Comparison of ENCODE assay signal across 29 mouse cellular contexts in the genomic region with DNA sequence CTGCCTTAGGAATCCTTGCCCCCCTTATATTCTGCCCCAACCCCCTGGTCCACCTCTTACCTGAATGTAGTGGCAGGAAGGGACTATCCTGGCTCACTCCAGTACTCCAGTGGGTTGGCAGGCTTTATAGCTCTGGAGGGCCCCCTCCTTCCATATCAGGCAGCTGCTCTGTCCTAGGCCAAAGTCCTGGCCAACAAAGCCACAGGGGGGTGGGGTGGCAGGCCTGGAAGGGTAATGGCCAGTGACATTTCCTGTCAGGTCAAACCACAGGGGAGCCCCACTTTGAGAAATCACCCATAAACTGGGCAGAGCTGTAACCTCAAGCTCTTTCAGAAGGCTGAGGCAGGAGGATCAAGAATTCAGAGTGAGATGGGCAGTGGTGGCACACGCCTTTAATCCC. TPM values are rescaled to one million over a fixed set of nuclear protein-coding genes. Genes with fewer than 3 reads are reported as not detected.
DNase-seq lines count a peak whose midpoint lies in the region; ATAC-seq and TF ChIP-seq lines count a peak whose summit lies in the region.
"Had no signal": no experiment of that assay in that cellular context is flagged by ENCODE, and none has a peak within 500 bp of the region (broad histone marks: within the 10 kb centered on the region; RNA-seq: fewer than 3 reads in every experiment).

No protein-coding gene starts in this region.

- no peaks in the 10 kb centered on the region for H3K27me3 ChIP-seq in intestine, embryonic 16.5 days (replicated peaks; ENCODE audit: control insufficient read depth, insufficient read depth, low read length)
- no peaks in the 10 kb centered on the region for H3K27me3 ChIP-seq in liver, embryonic 14.5 days (ENCODE audit: control insufficient read depth, insufficient read depth, low read length)
- H3K27me3 ChIP-seq in small intestine, adult 2 months (ENCODE audit: control insufficient read depth, insufficient read depth, low read length) = no peaks in the 10 kb centered on the region
- H3K27me3 ChIP-seq: embryonic facial prominence, embryonic 13.5 days; hindbrain, embryonic 15.5 days had no signal

- peak; percentile 79 for ATAC-seq in intestine, embryonic 16.5 days
- ATAC-seq in liver, embryonic 14.5 days (ENCODE audit: insufficient read depth) = peak; percentile 52
- ATAC-seq in megakaryocyte-erythroid progenitor cell, adult 5-6 weeks (replicated peaks; ENCODE audit: low FRiP score, low TSS enrichment, poor library complexity, severe bottlenecking) = no peak
- ATAC-seq: activated CD4-positive, CD25-positive, alpha-beta regulatory T cell, adult 4 months; forebrain, postnatal 0 days had no signal

- 81% methylated on average over 1 of the region's 1 CpGs for WGBS in intestine, embryonic 16.5 days
- 67% methylated on average over 1 of the region's 1 CpGs for WGBS in liver, embryonic 14.5 days (ENCODE audit: insufficient replicate concordance)
- 66% methylated on average over 1 of the region's 1 CpGs for WGBS in small intestine, adult 2 months

- DNase-seq in heart, adult 11 months = peak; percentile 87
- DNase-seq in heart, adult 8-10 months (ENCODE audit: low spot score) = no peak
- DNase-seq in liver, embryonic 14.5 days (ENCODE audit: low read depth in 3 of 3, low spot score in 3 of 3) = no peak
- no peak for DNase-seq in left cerebral cortex, postnatal 25 days (ENCODE audit: low spot score in 2 of 2)
- DNase-seq in spleen, postnatal 10 days (ENCODE audit: low spot score in 2 of 2) = no peak
- DNase-seq: adrenal gland, postnatal 14 days; cerebellum, adult 11 months; forebrain, postnatal 0 days; heart, postnatal 4 days; kidney, adult 2 months; kidney, postnatal 14 days; layer of hippocampus, postnatal 36 days; lung, adult 18-20 months; lung, postnatal 14 days; right cerebral cortex, adult 18-20 months had no signal

- peak overlapping the region; percentile 11; the same call in 1 of the 2 replicates for H3K4me2 ChIP-seq in intestine, embryonic 16.5 days (ENCODE audit: low read depth, low read length)
- H3K4me2 ChIP-seq in liver, embryonic 14.5 days (ENCODE audit: low read depth) = 0 out of 2 replicates have a peak overlapping the region, but pooled peaks have one; percentile 26
- H3K4me2 ChIP-seq: embryonic facial prominence, embryonic 13.5 days; hindbrain, embryonic 15.5 days had no signal

- H3K9me3 ChIP-seq in intestine, embryonic 16.5 days (ENCODE audit: control insufficient read depth, low read length) = no peaks in the 10 kb centered on the region
- H3K9me3 ChIP-seq in liver, embryonic 14.5 days (ENCODE audit: control insufficient read depth, low read length) = no peaks in the 10 kb centered on the region
- H3K9me3 ChIP-seq: embryonic facial prominence, embryonic 13.5 days; forebrain, embryonic 10.5 days; G1E; hindbrain, embryonic 15.5 days had no signal

- intact Hi-C loops in left cerebral cortex, postnatal 25 days (cut with DNase I) = no loop called here

- TF ChIP-seq EP300 in liver, embryonic 14.5 days (IDR thresholded peaks at IDR 0.05; ENCODE audit: low read depth) = no peak

- no peak for TF ChIP-seq POLR2A in small intestine, adult 2 months (IDR thresholded peaks at IDR 0.05; ENCODE audit: low read depth, low read length)

- peak overlapping the region; percentile 28 for H3K4me3 ChIP-seq in intestine, embryonic 16.5 days (ENCODE audit: low read length)
- H3K4me3 ChIP-seq in liver, embryonic 14.5 days (ENCODE audit: insufficient read depth in 1 of 2, low read depth in 2 of 2, low read length in 2 of 2) = peak overlapping the region in 1 of 2 experiments; percentile 27; a peak in 1 of 4 replicates
- peak overlapping the region; percentile 52 for H3K4me3 ChIP-seq in small intestine, adult 2 months (ENCODE audit: low read depth, low read length)
- H3K4me3 ChIP-seq: embryonic facial prominence, embryonic 13.5 days; forebrain, embryonic 10.5 days; hindbrain, embryonic 15.5 days; layer of hippocampus, adult 2 months had no signal

- no peak for TF ChIP-seq CTCF in liver, embryonic 14.5 days (IDR thresholded peaks at IDR 0.05; ENCODE audit: low read depth)
- TF ChIP-seq CTCF in small intestine, adult 2 months (IDR thresholded peaks at IDR 0.05; ENCODE audit: extremely low read depth, insufficient read length, insufficient replicate concordance, low read depth, low read length) = no peak

- H3K36me3 ChIP-seq in intestine, embryonic 16.5 days (ENCODE audit: control insufficient read depth, insufficient read depth, low read length) = no peaks in the 10 kb centered on the region
- H3K36me3 ChIP-seq in liver, embryonic 14.5 days (replicated peaks; ENCODE audit: control insufficient read depth, insufficient read depth, low read depth) = no peaks in the 10 kb centered on the region
- no peaks in the 10 kb centered on the region for H3K36me3 ChIP-seq in small intestine, adult 2 months (ENCODE audit: control insufficient read depth, insufficient read depth, low read length)
- H3K36me3 ChIP-seq: embryonic facial prominence, embryonic 13.5 days; forebrain, embryonic 10.5 days; G1E; hindbrain, embryonic 15.5 days had no signal

- no peak overlapping the region; the same call in 1 of the 2 replicates for H3K27ac ChIP-seq in intestine, embryonic 16.5 days (ENCODE audit: low read length)
- no peak overlapping the region for H3K27ac ChIP-seq in liver, embryonic 14.5 days
- H3K27ac ChIP-seq in small intestine, adult 2 months (ENCODE audit: insufficient read depth, low read depth, low read length) = peak overlapping the region; percentile 82
- H3K27ac ChIP-seq: embryonic facial prominence, embryonic 13.5 days; forebrain, embryonic 10.5 days; hindbrain, embryonic 15.5 days; layer of hippocampus, adult 2 months had no signal

- H3K9ac ChIP-seq in intestine, embryonic 16.5 days (ENCODE audit: low read depth, low read length) = peak overlapping the region; percentile 46
- no peak overlapping the region for H3K9ac ChIP-seq in liver, embryonic 14.5 days (replicated peaks)
- H3K9ac ChIP-seq: embryonic facial prominence, embryonic 13.5 days; forebrain, postnatal 0 days; hindbrain, embryonic 15.5 days had no signal

- peaks cover 12% of the 10 kb centered on the region; the same call in 1 of the 2 replicates for H3K4me1 ChIP-seq in intestine, embryonic 16.5 days (ENCODE audit: control insufficient read depth, insufficient read depth, low read length)
- peaks cover 0 to 10% of the 10 kb centered on the region in 2 experiments; a peak in 2 of 4 replicates for H3K4me1 ChIP-seq in liver, embryonic 14.5 days (replicated peaks; ENCODE audit: control insufficient read depth in 2 of 2, insufficient read depth in 2 of 2, low read length in 1 of 2)
- peaks cover 37% of the 10 kb centered on the region for H3K4me1 ChIP-seq in small intestine, adult 2 months (ENCODE audit: control insufficient read depth, insufficient read depth, insufficient read length, low read length)
- H3K4me1 ChIP-seq: embryonic facial prominence, embryonic 13.5 days; forebrain, embryonic 10.5 days; hindbrain, embryonic 15.5 days had no signal

RNA-seq across cellular contexts. Expression of a gene that starts 1.1 kb away (rescaled TPM):
- total RNA-seq in heart, adult 8-10 months (2022) = under 1 TPM in 1 of 4 experiments, not detected in 3; 0.92 TPM
- 463 and 798 TPM in 2 replicates for polyA plus RNA-seq in intestine, embryonic 16.5 days (2015; fragmentation: Nextera tagmentation; extraction: Ambion mirVana)
- polyA plus RNA-seq in liver, embryonic 14.5 days (2012; rRNA removed) = 494 and 507 TPM in 2 replicates
- polyA plus RNA-seq in liver, embryonic 14.5 days (2014; fragmentation: Nextera tagmentation; extraction: Ambion mirVana) = 990 and 1,023 TPM in 2 replicates
- polyA plus RNA-seq in small intestine, adult 2 months (2012; rRNA removed) = 1,337 and 1,661 TPM in 2 replicates
- not detected for total RNA-seq in left cerebral cortex, postnatal 25 days (2021)
- total RNA-seq in megakaryocyte-erythroid progenitor cell, adult 5-6 weeks (2014; fragmentation: Nextera tagmentation) = not detected in 2 replicates
- not detected in 2 replicates for total RNA-seq in megakaryocyte-erythroid progenitor cell, adult 5-6 weeks (2017)
- total RNA-seq: G1E; layer of hippocampus, adult 2 months; layer of hippocampus, postnatal 36 days; left cerebral cortex, postnatal 36 days had no signal
- polyA plus RNA-seq: activated CD4-positive, CD25-positive, alpha-beta regulatory T cell, adult 4 months; embryonic facial prominence, embryonic 13.5 days; forebrain, embryonic 10.5 days; G1E had no signal

RNA-seq across cellular contexts. Expression of a gene that starts 4.6 kb away (rescaled TPM):
- total RNA-seq in heart, adult 8-10 months (2022) = not detected
- not detected in 2 replicates for polyA plus RNA-seq in intestine, embryonic 16.5 days (2015; fragmentation: Nextera tagmentation; extraction: Ambion mirVana)
- 3.3 and 5.1 TPM in 2 replicates for polyA plus RNA-seq in liver, embryonic 14.5 days (2012; rRNA removed)
- 29.0 and 48.5 TPM in 2 replicates for polyA plus RNA-seq in liver, embryonic 14.5 days (2014; fragmentation: Nextera tagmentation; extraction: Ambion mirVana)
- polyA plus RNA-seq in small intestine, adult 2 months (2012; rRNA removed) = 0.37 and 0.69 TPM in 2 replicates
- not detected for total RNA-seq in left cerebral cortex, postnatal 25 days (2021)
- total RNA-seq in megakaryocyte-erythroid progenitor cell, adult 5-6 weeks (2014; fragmentation: Nextera tagmentation) = not detected in 2 replicates
- total RNA-seq in megakaryocyte-erythroid progenitor cell, adult 5-6 weeks (2017) = not detected in 2 replicates
- total RNA-seq: forebrain, postnatal 0 days; G1E; gastrocnemius, adult 18-20 months; heart, postnatal 4 days; layer of hippocampus, adult 2 months; layer of hippocampus, postnatal 36 days; left cerebral cortex, postnatal 36 days had no signal
- polyA plus RNA-seq: activated CD4-positive, CD25-positive, alpha-beta regulatory T cell, adult 4 months; embryonic facial prominence, embryonic 13.5 days; forebrain, embryonic 10.5 days; forebrain, postnatal 0 days; G1E; gonadal fat pad, adult 2 months; heart, embryonic 14.5 days; hindbrain, embryonic 15.5 days; kidney, adult 2 months; neural tube, embryonic 11.5 days had no signal

RNA-seq across cellular contexts. Expression of a gene that starts 4.6 kb away (rescaled TPM):
- not detected for total RNA-seq in heart, adult 8-10 months (2022)
- polyA plus RNA-seq in intestine, embryonic 16.5 days (2015; fragmentation: Nextera tagmentation; extraction: Ambion mirVana) = 2.6 and 8.3 TPM in 2 replicates
- 90.9 and 154 TPM in 2 replicates for polyA plus RNA-seq in liver, embryonic 14.5 days (2012; rRNA removed)
- 181 and 200 TPM in 2 replicates for polyA plus RNA-seq in liver, embryonic 14.5 days (2014; fragmentation: Nextera tagmentation; extraction: Ambion mirVana)
- polyA plus RNA-seq in small intestine, adult 2 months (2012; rRNA removed) = 0.33 and 1.4 TPM in 2 replicates
- total RNA-seq in left cerebral cortex, postnatal 25 days (2021) = not detected
- not detected in 2 replicates for total RNA-seq in megakaryocyte-erythroid progenitor cell, adult 5-6 weeks (2014; fragmentation: Nextera tagmentation)
- total RNA-seq in megakaryocyte-erythroid progenitor cell, adult 5-6 weeks (2017) = not detected in 2 replicates
- total RNA-seq: forebrain, postnatal 0 days; heart, postnatal 4 days; layer of hippocampus, adult 2 months; layer of hippocampus, postnatal 36 days; left cerebral cortex, postnatal 36 days had no signal
- polyA plus RNA-seq: embryonic facial prominence, embryonic 13.5 days; forebrain, embryonic 10.5 days; forebrain, postnatal 0 days; hindbrain, embryonic 15.5 days; kidney, adult 2 months; neural tube, embryonic 11.5 days had no signal

RNA-seq across cellular contexts. Expression of a gene that starts 11.8 kb away (rescaled TPM):
- 10 to 100 TPM; 69.3 to 77.8 (median 72.6) TPM for total RNA-seq in heart, adult 8-10 months (2022)
- polyA plus RNA-seq in intestine, embryonic 16.5 days (2015; fragmentation: Nextera tagmentation; extraction: Ambion mirVana) = 70.5 and 77.6 TPM in 2 replicates
- 20.6 and 20.9 TPM in 2 replicates for polyA plus RNA-seq in liver, embryonic 14.5 days (2012; rRNA removed)
- polyA plus RNA-seq in liver, embryonic 14.5 days (2014; fragmentation: Nextera tagmentation; extraction: Ambion mirVana) = 44.4 and 50.4 TPM in 2 replicates
- polyA plus RNA-seq in small intestine, adult 2 months (2012; rRNA removed) = 70.5 and 141 TPM in 2 replicates
- 100 to 1,000 TPM; 144 to 151 TPM for total RNA-seq in left cerebral cortex, postnatal 25 days (2021)
- total RNA-seq in megakaryocyte-erythroid progenitor cell, adult 5-6 weeks (2014; fragmentation: Nextera tagmentation) = 45.9 and 70.1 TPM in 2 replicates
- 31.1 and 37.3 TPM in 2 replicates for total RNA-seq in megakaryocyte-erythroid progenitor cell, adult 5-6 weeks (2017)

RNA-seq across cellular contexts. Expression of a gene that starts 15.8 kb away (rescaled TPM):
- total RNA-seq in heart, adult 8-10 months (2022) = 1 to 10 TPM in 1 of 4 experiments, under 1 TPM in 1, not detected in 2; 0.98 to 1.1 TPM
- polyA plus RNA-seq in intestine, embryonic 16.5 days (2015; fragmentation: Nextera tagmentation; extraction: Ambion mirVana) = 39.5 and 43.2 TPM in 2 replicates
- polyA plus RNA-seq in liver, embryonic 14.5 days (2012; rRNA removed) = 203 and 204 TPM in 2 replicates
- 390 TPM in 2 replicates for polyA plus RNA-seq in liver, embryonic 14.5 days (2014; fragmentation: Nextera tagmentation; extraction: Ambion mirVana)
- polyA plus RNA-seq in small intestine, adult 2 months (2012; rRNA removed) = not detected in 2 replicates
- 1 to 10 TPM; 2.6 to 4.0 TPM for total RNA-seq in left cerebral cortex, postnatal 25 days (2021)
- total RNA-seq in megakaryocyte-erythroid progenitor cell, adult 5-6 weeks (2014; fragmentation: Nextera tagmentation) = 2.3 and 3.6 TPM in 2 replicates
- 15.4 TPM in 1 of 2 replicates, not detected in the other for total RNA-seq in megakaryocyte-erythroid progenitor cell, adult 5-6 weeks (2017)
- polyA plus RNA-seq: activated CD4-positive, CD25-positive, alpha-beta regulatory T cell, adult 4 months had no signal
